Mouse (Mus musculus) ES-E14 (cell line): Measurements from ENCODE around the gene Ubap2l.

Experiments used
- CHD2 ChIP-seq: IDR thresholded peaks from 2 replicates; pipeline ENCODE4 v1.6.1; 2014; ENCODE audit warnings: mild to moderate bottlenecking, low read depth, low read length, inconsistent platforms
- HCFC1 ChIP-seq: IDR thresholded peaks from 2 replicates; pipeline ENCODE4 v1.6.1; 2012; ENCODE audit warnings: low read length, inconsistent platforms, borderline replicate concordance; ENCODE audit not compliant: insufficient read depth
- MAFK ChIP-seq: IDR thresholded peaks from 2 replicates; pipeline ENCODE4 v1.6.1; 2014; ENCODE audit warnings: mild to moderate bottlenecking, low read depth, low read length, inconsistent platforms; ENCODE audit not compliant: insufficient read depth
- ZC3H11A ChIP-seq: IDR thresholded peaks from 2 replicates; pipeline ENCODE4 v1.6.1; 2012; ENCODE audit warnings: low read depth, mild to moderate bottlenecking, inconsistent platforms, low read length, borderline replicate concordance
- ZNF384 ChIP-seq: IDR thresholded peaks from 2 replicates; pipeline ENCODE4 v1.6.1; 2012; ENCODE audit warnings: low read depth, low read length, inconsistent platforms

- no peak for TF ChIP-seq MAFK
- TF ChIP-seq CHD2, result no peak
- no peak for TF ChIP-seq ZC3H11A
- no peak for TF ChIP-seq ZNF384
- TF ChIP-seq HCFC1, result no peak
Measured at GRCm38 (mm10) chr3:90034653-90035052, 17.8 kb downstream of the Ubap2l start.
